Mouse (Mus musculus) hindbrain, embryonic 15.5 days (tissue): ENCODE results near the gene Ankrd40. TPM values are rescaled to one million over a fixed set of nuclear protein-coding genes. Genes with fewer than 3 reads are reported as not detected.

Source experiments
- ATAC-seq: fragments of 200-750 bp; cut with Nextera tagmentation; 2 replicates; pipeline ENCODE4 v1.8.0; 2017; ENCODE audit warnings: low read depth, moderate number of reproducible peaks, moderate TSS enrichment; ENCODE audit not compliant: low FRiP score
- H3K27ac ChIP-seq: fragments of 300-500 bp; sonication (generic); replicated peaks from 2 replicates; pipeline ENCODE4 v1.5.1; 2015; ENCODE audit warnings: mild to moderate bottlenecking, inconsistent platforms
- H3K27me3 ChIP-seq: fragments of 300-500 bp; sonication (generic); 2 replicates; pipeline ENCODE4 v1.6.1; 2015; ENCODE audit warnings: control low read depth, inconsistent platforms
- H3K36me3 ChIP-seq: fragments of 300-500 bp; sonication (generic); 2 replicates; pipeline ENCODE4 v1.6.1; 2015; ENCODE audit warnings: control low read depth, inconsistent platforms
- H3K4me1 ChIP-seq: fragments of 300-500 bp; sonication (generic); replicated peaks from 2 replicates; pipeline ENCODE4 v1.6.1; 2015; ENCODE audit warnings: control low read depth, inconsistent platforms
- H3K4me2 ChIP-seq: fragments of 300-500 bp; sonication (generic); 2 replicates; pipeline ENCODE4 v1.6.1; 2015; ENCODE audit warnings: moderate library complexity, mild to moderate bottlenecking, inconsistent platforms
- H3K4me3 ChIP-seq: fragments of 300-500 bp; sonication (generic); 2 replicates; pipeline ENCODE4 v1.5.1; 2015; ENCODE audit warnings: mild to moderate bottlenecking, inconsistent platforms
- H3K9ac ChIP-seq: fragments of 300-500 bp; sonication (generic); 2 replicates; pipeline ENCODE4 v1.6.1; 2015; ENCODE audit warnings: inconsistent platforms
- H3K9me3 ChIP-seq: fragments of 300-500 bp; sonication (generic); 2 replicates; pipeline ENCODE4 v1.6.1; 2016; ENCODE audit warnings: control low read depth, inconsistent platforms
- WGBS: fragments of 180-500 bp; shearing (Covaris S2); methylation state at CpG from one replicate; pipeline ENCODE4 v1.1.7; 2015; 5-methylcytosine and 5-hydroxymethylcytosine counted together
- polyA plus RNA-seq: library from polyadenylated mRNA; unstranded; fragments of >200 nt; fragmentation: Nextera tagmentation; extraction: Ambion mirVana; gene quantifications from 2 replicates; pipeline ENCODE4 v1.2.1, GENCODE M21; 2015

Gene Ankrd40
- polyA plus RNA-seq: 18.3 and 21.5 TPM in 2 replicates

DNA sequence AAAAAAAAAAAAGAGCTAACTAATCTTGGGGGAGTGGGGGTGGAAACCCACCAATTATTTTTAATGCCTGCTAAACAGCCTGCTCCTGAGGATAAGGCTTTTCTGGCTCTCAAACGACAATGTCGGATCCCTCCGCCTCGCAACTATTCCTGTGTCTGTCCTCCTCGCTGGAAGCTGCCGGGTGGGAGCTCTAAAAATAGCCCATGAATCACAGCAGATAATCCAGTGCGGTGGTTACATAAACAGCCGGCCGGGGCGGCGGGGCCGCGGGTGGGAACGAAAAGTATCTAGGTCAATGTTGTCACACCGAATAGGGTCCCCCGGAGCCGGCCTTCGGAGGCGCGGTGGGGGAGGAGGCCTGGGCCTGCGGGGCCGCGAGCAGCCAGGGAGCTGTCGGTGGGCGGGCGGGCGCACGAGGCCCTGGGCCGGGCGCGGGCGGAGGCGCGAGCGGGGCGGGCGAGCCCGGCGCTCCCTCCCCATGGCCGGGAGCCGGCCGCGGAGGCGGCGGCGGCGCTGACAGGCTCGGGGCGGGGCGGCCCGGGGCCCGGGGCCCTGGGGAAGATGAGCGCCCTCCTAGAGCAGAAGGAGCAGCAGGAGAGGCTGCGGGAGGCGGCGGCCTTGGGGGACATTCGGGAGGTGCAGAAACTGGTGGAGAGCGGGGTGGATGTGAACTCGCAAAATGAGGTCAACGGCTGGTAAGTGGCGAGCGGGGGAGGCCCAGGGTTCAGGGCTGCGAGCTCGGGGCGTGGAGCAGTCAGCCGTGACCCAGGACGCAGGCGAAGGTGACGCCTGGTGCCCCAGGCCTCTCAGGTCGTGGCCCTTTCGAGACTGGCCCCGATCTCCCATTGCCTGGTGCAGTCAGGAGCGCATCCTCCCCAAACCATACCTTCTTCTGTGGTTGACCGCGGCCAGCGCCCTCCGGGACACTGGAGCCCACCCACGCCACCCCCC is at the start of gene Ankrd40:
TSS of gene Ankrd40 (plus strand) at position 309 of the 951 bp plus-strand sequence.
- Histone ChIP-seq H3K4me2 (peak within 1 kb of the TSS; percentile 85), H3K27me3 (no peaks in the 10 kb centered on the region), H3K4me1 (peaks cover 42% of the 10 kb centered on the region), H3K9me3 (no peaks in the 10 kb centered on the region), H3K9ac (peak within 1 kb of the TSS; percentile 92), H3K4me3 (peak within 1 kb of the TSS; percentile 76), H3K36me3 (no peaks in the 10 kb centered on the region), H3K27ac (peak within 1 kb of the TSS; percentile 99)
- under 1% methylated on average over 72 of the region's 78 CpGs for WGBS
- peak; percentile 86 for ATAC-seq

GRCm38 (mm10) chr11:94281199-94282181 is 46.3 kb upstream of the Ankrd40 start, which contains the start of gene Gm21885:
TSS of gene Gm21885 (plus strand) at chr11:94281873.
- Histone ChIP-seq H3K27ac (0 out of 2 replicates have a peak within 1 kb of the TSS, but pooled peaks have one; percentile 6), H3K9ac (no peak within 1 kb of the TSS), H3K4me3 (no peak within 1 kb of the TSS), H3K4me1 (peaks cover 10% of the 10 kb centered on the region), H3K9me3 (no peaks in the 10 kb centered on the region), H3K36me3 (peaks cover 4% of the 10 kb centered on the region; the same call in 1 of the 2 replicates), H3K4me2 (no peak within 1 kb of the TSS), H3K27me3 (no peaks in the 10 kb centered on the region)
- 80% methylated on average over 11 of the region's 11 CpGs for WGBS
- peak; percentile 74; the same call in 1 of the 2 replicates for ATAC-seq

DNA sequence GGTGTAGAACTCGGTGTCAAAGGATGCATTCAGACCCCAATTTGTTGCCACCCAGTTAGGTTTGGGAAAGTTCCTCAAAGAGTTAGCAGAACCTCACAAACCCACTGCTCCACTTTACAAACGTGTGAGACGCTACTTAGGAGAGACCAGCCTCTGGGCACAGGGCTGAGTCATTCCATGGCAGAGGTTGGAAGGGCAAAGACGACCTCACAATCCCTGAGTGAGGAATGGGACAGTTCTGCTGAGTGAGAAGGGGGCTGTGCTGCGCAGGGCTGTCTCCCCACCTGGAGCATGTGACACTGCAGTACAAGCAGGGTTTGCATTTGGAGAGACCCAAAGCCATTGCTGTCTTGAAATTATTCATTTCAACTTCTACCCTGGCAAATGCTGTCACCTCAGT is 45.5 kb upstream of the Ankrd40 start:
- ATAC-seq: no peak
- no peak overlapping the region for H3K4me3 ChIP-seq
- peaks cover 3% of the 10 kb centered on the region for H3K4me1 ChIP-seq
- H3K27me3 ChIP-seq: no peaks in the 10 kb centered on the region
- H3K9me3 ChIP-seq: no peaks in the 10 kb centered on the region
- 60% methylated on average over 5 of the region's 5 CpGs for WGBS
- H3K4me2 ChIP-seq: no peak overlapping the region
- H3K9ac ChIP-seq: no peak overlapping the region
- H3K27ac ChIP-seq: no peak overlapping the region
- peaks cover 8% of the 10 kb centered on the region for H3K36me3 ChIP-seq

- Histone ChIP-seq H3K27ac (no peak overlapping the region), H3K9ac (no peak overlapping the region), H3K4me3 (no peak overlapping the region), H3K4me1 (no peaks in the 10 kb centered on the region), H3K4me2 (no peak overlapping the region), H3K36me3 (peaks cover 20% of the 10 kb centered on the region), H3K27me3 (no peaks in the 10 kb centered on the region), H3K9me3 (no peaks in the 10 kb centered on the region)
- WGBS: 91% methylated on average over 6 of the region's 6 CpGs
- no peak for ATAC-seq
Observed at GRCm38 (mm10) chr11:94283536-94284099, 44.2 kb upstream of the Ankrd40 start.

GRCm38 (mm10) chr11:94285886-94286574 is 41.8 kb upstream of the Ankrd40 start:
- Histone ChIP-seq H3K9ac (no peak overlapping the region), H3K36me3 (peaks cover 42% of the 10 kb centered on the region), H3K4me1 (no peaks in the 10 kb centered on the region), H3K9me3 (no peaks in the 10 kb centered on the region), H3K4me3 (no peak overlapping the region), H3K27me3 (no peaks in the 10 kb centered on the region), H3K27ac (no peak overlapping the region), H3K4me2 (no peak overlapping the region)
- 91% methylated on average over 11 of the region's 11 CpGs for WGBS
- ATAC-seq: no peak

- H3K36me3 ChIP-seq: peaks cover 50% of the 10 kb centered on the region
Observed at GRCm38 (mm10) chr11:94287105-94287504, 40.7 kb upstream of the Ankrd40 start.

GRCm38 (mm10) chr11:94290062-94290740 is 37.6 kb upstream of the Ankrd40 start:
- Histone ChIP-seq H3K36me3 (peaks cover 66% of the 10 kb centered on the region), H3K27me3 (no peaks in the 10 kb centered on the region), H3K27ac (no peak overlapping the region), H3K9me3 (no peaks in the 10 kb centered on the region), H3K4me1 (no peaks in the 10 kb centered on the region), H3K9ac (no peak overlapping the region), H3K4me2 (no peak overlapping the region), H3K4me3 (no peak overlapping the region)
- WGBS: 94% methylated on average over 10 of the region's 10 CpGs
- no peak for ATAC-seq

More at GRCm38 (mm10) chr11:94287105-94287504, 40.7 kb upstream of the Ankrd40 start:
- no peak overlapping the region for H3K9ac ChIP-seq
- H3K27me3 ChIP-seq: no peaks in the 10 kb centered on the region
- no peaks in the 10 kb centered on the region for H3K4me1 ChIP-seq
- no peaks in the 10 kb centered on the region for H3K9me3 ChIP-seq
- no peak for ATAC-seq
- H3K27ac ChIP-seq: no peak overlapping the region
- 91% methylated on average over 5 of the region's 5 CpGs for WGBS
- no peak overlapping the region for H3K4me2 ChIP-seq
- H3K4me3 ChIP-seq: no peak overlapping the region

DNA sequence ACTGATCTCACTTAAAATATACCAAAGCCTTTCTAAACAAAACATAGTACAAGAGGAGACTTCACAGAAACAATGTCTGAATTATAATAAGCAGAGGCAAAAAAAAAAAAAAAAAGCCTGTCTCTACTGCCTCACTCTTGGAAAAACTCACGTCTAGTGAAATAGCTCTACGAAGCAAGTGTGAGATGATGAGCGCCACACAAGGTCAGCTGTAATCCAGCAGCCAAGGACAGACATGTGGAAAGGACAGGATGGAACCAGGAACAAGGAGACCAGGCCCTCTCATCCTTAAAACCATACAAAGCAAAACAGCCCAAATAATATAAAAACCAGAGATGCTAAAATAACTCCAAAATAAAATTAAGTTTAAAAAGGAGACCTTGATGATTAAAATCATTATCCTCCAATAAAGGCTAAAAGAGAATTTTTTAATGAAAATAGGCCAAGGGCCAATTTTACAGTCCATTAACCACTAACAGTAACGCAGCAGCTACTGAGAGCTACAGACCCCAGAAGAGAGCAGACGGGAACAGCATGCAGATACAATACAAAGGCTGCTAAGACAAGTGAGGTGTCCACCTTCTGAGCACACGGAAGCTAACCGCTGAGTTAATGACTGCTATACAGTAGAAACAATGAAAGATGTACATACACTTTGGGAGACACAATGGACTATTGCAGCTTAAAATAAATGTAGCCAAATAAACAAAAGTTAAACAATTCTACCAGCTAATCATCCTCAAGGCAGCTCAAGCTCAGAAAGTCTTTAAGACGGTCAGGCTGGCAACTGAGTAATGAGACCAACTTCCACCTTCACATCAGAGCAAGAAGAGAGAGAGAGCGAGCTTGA is 32.6 kb upstream of the Ankrd40 start:
- ATAC-seq: no peak
- Histone ChIP-seq H3K4me3 (no peak overlapping the region), H3K9ac (no peak overlapping the region), H3K9me3 (no peaks in the 10 kb centered on the region), H3K36me3 (peaks cover 81% of the 10 kb centered on the region), H3K27ac (no peak overlapping the region), H3K4me2 (no peak overlapping the region), H3K4me1 (no peaks in the 10 kb centered on the region), H3K27me3 (no peaks in the 10 kb centered on the region)
- WGBS: 56% methylated on average over 9 of the region's 9 CpGs

DNA sequence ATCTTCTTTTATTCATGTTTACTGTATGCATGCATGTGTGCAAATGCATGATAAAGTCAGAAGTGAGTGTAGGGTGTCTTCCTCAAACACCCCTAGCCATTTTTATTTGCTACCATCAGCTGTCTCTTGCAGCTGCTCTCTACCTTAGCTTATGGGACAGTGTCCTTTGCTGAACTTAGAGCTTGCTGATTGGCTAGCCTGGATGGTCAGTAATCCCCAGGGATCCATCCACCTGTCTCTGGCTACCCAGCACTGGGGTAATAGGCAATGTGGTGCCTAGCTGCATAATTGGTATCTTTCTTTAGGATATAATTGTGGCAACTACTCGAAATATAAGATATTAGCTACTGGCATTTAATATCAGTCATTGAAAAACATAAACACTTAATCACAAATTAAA is 15.1 kb upstream of the Ankrd40 start:
- Histone ChIP-seq H3K36me3 (no peaks in the 10 kb centered on the region), H3K4me1 (peaks cover 50% of the 10 kb centered on the region), H3K27me3 (no peaks in the 10 kb centered on the region), H3K9me3 (no peaks in the 10 kb centered on the region), H3K4me2 (no peak overlapping the region), H3K9ac (no peak overlapping the region), H3K27ac (no peak overlapping the region), H3K4me3 (no peak overlapping the region)
- no peak for ATAC-seq
- 87% methylated on average over 1 of the region's 1 CpGs for WGBS

DNA sequence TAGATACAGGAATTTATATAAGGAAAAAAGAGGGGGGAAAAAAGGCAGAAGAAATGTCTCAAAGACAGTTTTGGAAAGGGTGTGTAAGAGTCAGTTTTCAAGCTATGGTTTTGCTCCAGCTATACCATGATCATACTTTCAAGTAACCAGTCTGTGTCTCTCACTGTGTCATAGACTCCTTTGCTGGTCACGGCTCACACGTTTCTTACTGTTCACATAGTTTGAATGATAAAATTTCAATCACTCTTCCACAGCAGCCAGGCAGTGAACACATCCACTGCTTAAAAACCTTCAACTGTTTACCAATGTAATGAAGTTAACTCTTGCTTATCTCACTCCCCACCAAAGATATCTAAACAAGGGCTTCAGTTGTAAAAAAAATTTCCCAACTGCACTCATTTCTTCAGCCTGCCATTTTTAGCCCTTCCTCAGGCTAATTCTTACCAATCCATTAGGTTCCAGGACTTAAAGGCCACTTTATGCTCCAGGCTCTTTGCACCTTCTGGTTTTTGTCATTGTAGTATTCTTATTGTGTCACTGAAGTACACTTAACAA is 13.6 kb upstream of the Ankrd40 start:
- WGBS: 70% methylated on average over 2 of the region's 2 CpGs
- peaks cover 63% of the 10 kb centered on the region for H3K4me1 ChIP-seq
- H3K9me3 ChIP-seq: no peaks in the 10 kb centered on the region
- no peak overlapping the region for H3K4me2 ChIP-seq
- no peaks in the 10 kb centered on the region for H3K27me3 ChIP-seq
- no peak overlapping the region for H3K9ac ChIP-seq
- H3K4me3 ChIP-seq: no peak overlapping the region
- H3K36me3 ChIP-seq: no peaks in the 10 kb centered on the region
- ATAC-seq: no peak
- H3K27ac ChIP-seq: no peak overlapping the region
